Mouse (Mus musculus) brain, embryonic 14.5 days (tissue): ENCODE measurements around the gene Crlf1. TPM values are rescaled to one million over a fixed set of nuclear protein-coding genes. Genes with fewer than 3 reads are reported as not detected.
A peak's percentile ranks its signal among the peaks of the same experiment; 100 is the strongest.

Source experiments
- DNase-seq: peaks from one replicate; pipeline ENCODE4 v3.0.0-alpha.2; 2011; ENCODE audit warnings: low read depth
- CTCF ChIP-seq: fragments of 200-500 bp; IDR thresholded peaks from 2 replicates; pipeline ENCODE4 v1.5.1; 2012; ENCODE audit warnings: inconsistent platforms, mild to moderate bottlenecking, moderate library complexity, borderline replicate concordance; ENCODE audit not compliant: insufficient read depth, insufficient read length; ENCODE audit errors: extremely low read depth
- POLR2A ChIP-seq: fragments of 200-500 bp; IDR thresholded peaks from 2 replicates; pipeline ENCODE4 v1.6.1; 2012; ENCODE audit warnings: mild to moderate bottlenecking, inconsistent platforms, borderline replicate concordance; ENCODE audit not compliant: poor library complexity, insufficient read depth, insufficient read length, severe bottlenecking; ENCODE audit errors: extremely low read depth
- polyA plus RNA-seq: library from polyadenylated mRNA; depleted of rRNA; stranded (reverse); fragments of >200 nt; gene quantifications from 2 replicates; pipeline ENCODE4 v1.2.3, GENCODE M21; 2012

The Crlf1 gene
- polyA plus RNA-seq, 1 experiment, result 2.5 TPM

- DNase-seq, result peak; percentile 50
- TF ChIP-seq POLR2A (no peak), CTCF (no peak)
Observed at GRCm38 (mm10) chr8:70538024-70538579, 45.1 kb downstream of the Crlf1 start.

GRCm38 (mm10) chr8:70538633-70539076, 45.7 kb downstream of the Crlf1 start:
- TF ChIP-seq CTCF (no peak), POLR2A (no peak)
- DNase-seq, result peak; percentile 99

- TF ChIP-seq CTCF, result no peak
- TF ChIP-seq POLR2A, result peak; percentile 55; the same call in 1 of the 2 replicates
- DNase-seq, result peak; percentile 99
Observed at GRCm38 (mm10) chr8:70539077-70539813, 46.3 kb downstream of the Crlf1 start, which contains the start of gene Ell. TSS of gene Ell (plus strand) at chr8:70539457.

GRCm38 (mm10) chr8:70540013-70540506, 47.1 kb downstream of the Crlf1 start:
- no peak for DNase-seq

GRCm38 (mm10) chr8:70540507-70541071, 47.6 kb downstream of the Crlf1 start:
- DNase-seq, result no peak
- TF ChIP-seq POLR2A, result no peak
- TF ChIP-seq CTCF, result no peak

More at GRCm38 (mm10) chr8:70540013-70540506, 47.1 kb downstream of the Crlf1 start:
- TF ChIP-seq CTCF, result no peak

GRCm38 (mm10) chr8:70541081-70541480, 48.1 kb downstream of the Crlf1 start:
- DNase-seq, result no peak
- TF ChIP-seq POLR2A, result no peak
- TF ChIP-seq CTCF, result no peak

GRCm38 (mm10) chr8:70544200-70544687, 51.3 kb downstream of the Crlf1 start:
- no peak for TF ChIP-seq POLR2A
- TF ChIP-seq CTCF, result peak; percentile 17; the same call in 1 of the 2 replicates
- no peak for DNase-seq

GRCm38 (mm10) chr8:70546412-70546811, 53.5 kb downstream of the Crlf1 start:
- TF ChIP-seq CTCF (no peak), POLR2A (no peak)

GRCm38 (mm10) chr8:70547762-70548161, 54.8 kb downstream of the Crlf1 start:
- no peak for TF ChIP-seq POLR2A
- no peak for TF ChIP-seq CTCF

More at GRCm38 (mm10) chr8:70546412-70546811, 53.5 kb downstream of the Crlf1 start:
- no peak for DNase-seq

GRCm38 (mm10) chr8:70549412-70550184, 56.6 kb downstream of the Crlf1 start:
- no peak for DNase-seq

More at GRCm38 (mm10) chr8:70547762-70548161, 54.8 kb downstream of the Crlf1 start:
- DNase-seq, result no peak

GRCm38 (mm10) chr8:70551558-70552161, 58.7 kb downstream of the Crlf1 start:
- TF ChIP-seq CTCF, result no peak
- no peak for TF ChIP-seq POLR2A
- DNase-seq, result no peak

More at GRCm38 (mm10) chr8:70549412-70550184, 56.6 kb downstream of the Crlf1 start:
- no peak for TF ChIP-seq CTCF
- no peak for TF ChIP-seq POLR2A
